Mouse (Mus musculus): Measurements from ENCODE around the gene Zfp977. TPM values are rescaled to one million over a fixed set of nuclear protein-coding genes. Genes with fewer than 3 reads are reported as not detected.
"Not testable (repeated sequence)": the region's sequence is repeated elsewhere in the genome, so short reads cannot be mapped to it uniquely, and the experiment has no call there.

Zfp977 gene
- polyA plus RNA-seq (2014; fragmentation: Nextera tagmentation; extraction: Ambion mirVana): 1.5 and 2.4 TPM in 2 replicates

- not testable (repeated sequence) for H3K4me1 ChIP-seq (ENCODE audit: control insufficient read depth, insufficient read depth, low read length); H3K27me3 ChIP-seq (ENCODE audit: control insufficient read depth, insufficient read depth, low read length); ATAC-seq (ENCODE audit: insufficient read depth, low FRiP score, low TSS enrichment); H3K4me2 ChIP-seq (ENCODE audit: low read depth); DNase-seq (ENCODE audit: low spot score); H3K9ac ChIP-seq (ENCODE audit: low read length); H3K36me3 ChIP-seq (ENCODE audit: control insufficient read depth, insufficient read depth, low read length); H3K9me3 ChIP-seq (ENCODE audit: control insufficient read depth, low read length); H3K27ac ChIP-seq (ENCODE audit: low read depth, low read length); H3K4me3 ChIP-seq (ENCODE audit: low read depth, low read length)
- WGBS: 94% methylated on average over 11 of the region's 11 CpGs
Measured at GRCm38 (mm10) chr7:42592413-42592812, at the start of gene Zfp977. Gene Zfp977, minus strand, starts transcription at chr7:42592547.

- H3K4me2 ChIP-seq (ENCODE audit: low read depth); H3K9me3 ChIP-seq (ENCODE audit: control insufficient read depth, low read length); H3K36me3 ChIP-seq (ENCODE audit: control insufficient read depth, insufficient read depth, low read length); H3K9ac ChIP-seq (ENCODE audit: low read length); H3K4me3 ChIP-seq (ENCODE audit: low read depth, low read length); DNase-seq (ENCODE audit: low spot score); H3K27ac ChIP-seq (ENCODE audit: low read depth, low read length); H3K4me1 ChIP-seq (ENCODE audit: control insufficient read depth, insufficient read depth, low read length); H3K27me3 ChIP-seq (ENCODE audit: control insufficient read depth, insufficient read depth, low read length); ATAC-seq (ENCODE audit: insufficient read depth, low FRiP score, low TSS enrichment): not testable (repeated sequence)
Measured at GRCm38 (mm10) chr7:42631031-42631430, 38.7 kb upstream of the Zfp977 start.

GRCm38 (mm10) chr7:42595666-42596065, 3.3 kb upstream of the Zfp977 start:
- H3K4me1 ChIP-seq (ENCODE audit: control insufficient read depth, insufficient read depth, low read length); H3K4me3 ChIP-seq (ENCODE audit: low read depth, low read length); H3K9ac ChIP-seq (ENCODE audit: low read length); H3K27me3 ChIP-seq (ENCODE audit: control insufficient read depth, insufficient read depth, low read length); DNase-seq (ENCODE audit: low spot score); ATAC-seq (ENCODE audit: insufficient read depth, low FRiP score, low TSS enrichment); H3K36me3 ChIP-seq (ENCODE audit: control insufficient read depth, insufficient read depth, low read length); H3K9me3 ChIP-seq (ENCODE audit: control insufficient read depth, low read length); H3K4me2 ChIP-seq (ENCODE audit: low read depth); H3K27ac ChIP-seq (ENCODE audit: low read depth, low read length): not testable (repeated sequence)

- DNase-seq (ENCODE audit: low spot score); H3K9me3 ChIP-seq (ENCODE audit: control insufficient read depth, low read length); H3K36me3 ChIP-seq (ENCODE audit: control insufficient read depth, insufficient read depth, low read length); ATAC-seq (ENCODE audit: insufficient read depth, low FRiP score, low TSS enrichment); H3K27me3 ChIP-seq (ENCODE audit: control insufficient read depth, insufficient read depth, low read length); H3K27ac ChIP-seq (ENCODE audit: low read depth, low read length); H3K4me3 ChIP-seq (ENCODE audit: low read depth, low read length); H3K4me1 ChIP-seq (ENCODE audit: control insufficient read depth, insufficient read depth, low read length); H3K4me2 ChIP-seq (ENCODE audit: low read depth); H3K9ac ChIP-seq (ENCODE audit: low read length): not testable (repeated sequence)
Measured at GRCm38 (mm10) chr7:42591311-42591710, 1.0 kb downstream of the Zfp977 start.

- Histone ChIP-seq H3K4me2 (ENCODE audit: low read depth) (no peak within 1 kb of the TSS), H3K36me3 (ENCODE audit: control insufficient read depth, insufficient read depth, low read length) (no peaks in the 10 kb centered on the region), H3K9me3 (ENCODE audit: control insufficient read depth, low read length) (peaks cover 4% of the 10 kb centered on the region; the same call in 1 of the 2 replicates), H3K4me3 (ENCODE audit: low read depth, low read length) (no peak within 1 kb of the TSS), H3K27ac (ENCODE audit: low read depth, low read length) (no peak within 1 kb of the TSS), H3K27me3 (ENCODE audit: control insufficient read depth, insufficient read depth, low read length) (no peaks in the 10 kb centered on the region), H3K4me1 (ENCODE audit: control insufficient read depth, insufficient read depth, low read length) (no peaks in the 10 kb centered on the region), H3K9ac (ENCODE audit: low read length) (no peak within 1 kb of the TSS)
- DNase-seq (ENCODE audit: low spot score) (no peak), ATAC-seq (ENCODE audit: insufficient read depth, low FRiP score, low TSS enrichment) (no peak)
- WGBS: 90% methylated on average over 5 of the region's 5 CpGs
Measured at GRCm38 (mm10) chr7:42578488-42578887, 13.9 kb downstream of the Zfp977 start, which contains the start of gene Gm21028. Gene Gm21028, minus strand, starts transcription at chr7:42578588.

GRCm38 (mm10) chr7:42551766-42552165, 40.6 kb downstream of the Zfp977 start:
- no peaks in the 10 kb centered on the region for H3K36me3 ChIP-seq (ENCODE audit: control insufficient read depth, insufficient read depth, low read length)
- 80% methylated on average over 3 of the region's 3 CpGs for WGBS
- peaks cover 2% of the 10 kb centered on the region; the same call in 1 of the 2 replicates for H3K9me3 ChIP-seq (ENCODE audit: control insufficient read depth, low read length)
- no peak overlapping the region for H3K27ac ChIP-seq (ENCODE audit: low read depth, low read length)
- no peak overlapping the region for H3K9ac ChIP-seq (ENCODE audit: low read length)
- no peak overlapping the region for H3K4me2 ChIP-seq (ENCODE audit: low read depth)
- no peak for ATAC-seq (ENCODE audit: insufficient read depth, low FRiP score, low TSS enrichment)
- no peaks in the 10 kb centered on the region for H3K4me1 ChIP-seq (ENCODE audit: control insufficient read depth, insufficient read depth, low read length)
- no peak overlapping the region for H3K4me3 ChIP-seq (ENCODE audit: low read depth, low read length)
- DNase-seq (ENCODE audit: low spot score): no peak
- no peaks in the 10 kb centered on the region for H3K27me3 ChIP-seq (ENCODE audit: control insufficient read depth, insufficient read depth, low read length)

Small RNA genes within 50 kb of the gene (microRNA-seq; reads per million reads assigned to microRNA genes)
- not detected for gene Gm24938

Other genes starting within 250 kb of the Zfp977 start
- gene 4933421I07Rik, start 144.4 kb downstream of the Zfp977 start, polyA plus RNA-seq (2014; fragmentation: Nextera tagmentation; extraction: Ambion mirVana): not detected in 2 replicates
- gene Zfp141, start 86.8 kb downstream of the Zfp977 start, polyA plus RNA-seq (2014; fragmentation: Nextera tagmentation; extraction: Ambion mirVana): 12.4 and 13.2 TPM in 2 replicates
- gene Gm21028, start 14.0 kb downstream of the Zfp977 start, polyA plus RNA-seq (2014; fragmentation: Nextera tagmentation; extraction: Ambion mirVana): not detected in 2 replicates
- gene Zfp976, start 50.0 kb upstream of the Zfp977 start, polyA plus RNA-seq (2014; fragmentation: Nextera tagmentation; extraction: Ambion mirVana): 1.4 and 2.0 TPM in 2 replicates
- 9.9 and 10.2 TPM in 2 replicates for gene Zfp975, start 100.2 kb upstream of the Zfp977 start, polyA plus RNA-seq (2014; fragmentation: Nextera tagmentation; extraction: Ambion mirVana)
- not detected in 2 replicates for gene Gm17067, start 134.5 kb upstream of the Zfp977 start, polyA plus RNA-seq (2014; fragmentation: Nextera tagmentation; extraction: Ambion mirVana)
- gene Vmn2r62, start 201.0 kb upstream of the Zfp977 start, polyA plus RNA-seq (2014; fragmentation: Nextera tagmentation; extraction: Ambion mirVana): not detected in 2 replicates